Mouse (Mus musculus) ES-E14 (cell line): Measurements from ENCODE around the gene Bpgm.

Experiments
- HCFC1 ChIP-seq: IDR thresholded peaks from 2 replicates; pipeline ENCODE4 v1.6.1; 2012; ENCODE audit warnings: low read length, inconsistent platforms, borderline replicate concordance; ENCODE audit not compliant: insufficient read depth
- ZC3H11A ChIP-seq: IDR thresholded peaks from 2 replicates; pipeline ENCODE4 v1.6.1; 2012; ENCODE audit warnings: low read depth, mild to moderate bottlenecking, inconsistent platforms, low read length, borderline replicate concordance

- TF ChIP-seq ZC3H11A (no peak), HCFC1 (no peak)
Measured at GRCm38 (mm10) chr6:34493327-34494095, 17.5 kb downstream of the Bpgm start.
